Mouse (Mus musculus) neural tube, embryonic 10.5 days (tissue): ENCODE measurements around the gene Auh.

Experiments used
- DNase-seq: peaks from one replicate; pipeline ENCODE4 v3.0.0-alpha.2; 2017; ENCODE audit warnings: low spot score; ENCODE audit errors: extremely low spot score

Auh gene

GRCm38 (mm10) chr13:52929209-52930171, at the start of gene Auh:
Auh (minus strand) TSS chr13:52929681.
- peak; percentile 93 for DNase-seq

- peak; percentile 65 for DNase-seq
Observed at GRCm38 (mm10) chr13:52978321-52978981, 49.0 kb upstream of the Auh start.

GRCm38 (mm10) chr13:52977757-52978156, 48.3 kb upstream of the Auh start:
- no peak for DNase-seq

- no peak for DNase-seq
Observed at GRCm38 (mm10) chr13:52977221-52977609, 47.7 kb upstream of the Auh start.

- DNase-seq, result peak; percentile 23
Observed at GRCm38 (mm10) chr13:52976510-52977220, 47.2 kb upstream of the Auh start.

- DNase-seq, result no peak
Observed at GRCm38 (mm10) chr13:52976130-52976509, 46.6 kb upstream of the Auh start.

GRCm38 (mm10) chr13:52974676-52975075, 45.2 kb upstream of the Auh start:
- no peak for DNase-seq

- no peak for DNase-seq
Observed at GRCm38 (mm10) chr13:52973427-52973826, 43.9 kb upstream of the Auh start.

- DNase-seq, result no peak
Observed at GRCm38 (mm10) chr13:52972626-52973025, 43.1 kb upstream of the Auh start.

GRCm38 (mm10) chr13:52970876-52971275, 41.4 kb upstream of the Auh start:
- DNase-seq, result no peak

- no peak for DNase-seq
Observed at GRCm38 (mm10) chr13:52962922-52963321, 33.4 kb upstream of the Auh start.

- no peak for DNase-seq
Observed at GRCm38 (mm10) chr13:52962361-52962760, 32.9 kb upstream of the Auh start.

- no peak for DNase-seq
Observed at GRCm38 (mm10) chr13:52953779-52954553, 24.5 kb upstream of the Auh start.

- no peak for DNase-seq
Observed at GRCm38 (mm10) chr13:52949211-52949610, 19.7 kb upstream of the Auh start.

- no peak for DNase-seq
Observed at GRCm38 (mm10) chr13:52947545-52947944, 18.1 kb upstream of the Auh start.

- no peak for DNase-seq
Observed at GRCm38 (mm10) chr13:52945769-52946168, 16.3 kb upstream of the Auh start.

- no peak for DNase-seq
Observed at GRCm38 (mm10) chr13:52944116-52944515, 14.6 kb upstream of the Auh start.

GRCm38 (mm10) chr13:52942876-52943388, 13.5 kb upstream of the Auh start:
- no peak for DNase-seq

GRCm38 (mm10) chr13:52940956-52941355, 11.5 kb upstream of the Auh start:
- no peak for DNase-seq

GRCm38 (mm10) chr13:52930582-52930981, 1.1 kb upstream of the Auh start:
- no peak for DNase-seq

- no peak for DNase-seq
Observed at GRCm38 (mm10) chr13:52928392-52928791, 1.1 kb downstream of the Auh start.
